ENCODE assay signal across 22 mouse cellular contexts in genomic region chr13:99067504-99067903, GRCm38 (mm10).
"Had no signal": no experiment of that assay in that cellular context is flagged by ENCODE, and none has a peak within 500 bp of the region (broad histone marks: within the 10 kb centered on the region; RNA-seq: fewer than 3 reads in every experiment).

No protein-coding gene starts in this region.

- H3K9me3 ChIP-seq: heart, embryonic 12.5 days; hindbrain, embryonic 10.5 days; hindbrain, embryonic 12.5 days; intestine, embryonic 15.5 days; liver, embryonic 13.5 days; liver, embryonic 15.5 days had no signal

- H3K4me3 ChIP-seq: heart, adult 2 months; heart, embryonic 12.5 days; hindbrain, embryonic 10.5 days; hindbrain, embryonic 12.5 days; intestine, embryonic 15.5 days; layer of hippocampus, adult 2 months; left cerebral cortex, adult 2 months; liver, embryonic 13.5 days; liver, embryonic 15.5 days had no signal

- DNase-seq: forebrain, postnatal 0 days; gastrocnemius, postnatal 14 days; heart, adult 2 months; heart, postnatal 10 days; heart, postnatal 4 days; kidney, postnatal 14 days; kidney, postnatal 4 days; liver; liver, embryonic 13.5 days; liver, postnatal 0 days had no signal

- H3K9ac ChIP-seq: forebrain, postnatal 0 days; heart, embryonic 12.5 days; hindbrain, embryonic 12.5 days; hindbrain, embryonic 14.5 days; intestine, embryonic 15.5 days; liver, embryonic 13.5 days; liver, embryonic 15.5 days; liver, postnatal 0 days had no signal

- H3K27ac ChIP-seq: heart, adult 2 months; hindbrain, embryonic 10.5 days; hindbrain, embryonic 12.5 days; hindbrain, embryonic 14.5 days; intestine, embryonic 15.5 days; layer of hippocampus, adult 2 months; left cerebral cortex, adult 2 months; liver, embryonic 13.5 days; liver, embryonic 15.5 days had no signal

- ATAC-seq: forebrain, postnatal 0 days; hindbrain, embryonic 16.5 days; inflammation-experienced regulatory T-cells, adult 6 months; intestine, embryonic 15.5 days; intestine, postnatal 0 days; liver, postnatal 0 days had no signal

- H3K27me3 ChIP-seq: heart, embryonic 12.5 days; hindbrain, embryonic 12.5 days; intestine, embryonic 15.5 days; liver, embryonic 13.5 days; liver, embryonic 15.5 days had no signal

- H3K4me2 ChIP-seq: heart, embryonic 12.5 days; hindbrain, embryonic 12.5 days; hindbrain, embryonic 14.5 days; intestine, embryonic 15.5 days; liver, embryonic 11.5 days; liver, embryonic 13.5 days; liver, embryonic 15.5 days had no signal

- H3K4me1 ChIP-seq: liver, embryonic 13.5 days; liver, embryonic 15.5 days had no signal

- H3K36me3 ChIP-seq: heart, embryonic 12.5 days; hindbrain, embryonic 10.5 days; hindbrain, embryonic 12.5 days; intestine, embryonic 15.5 days; liver, embryonic 13.5 days; liver, embryonic 15.5 days had no signal
